Mouse (Mus musculus) embryonic fibroblast, embryonic 13.5 days (primary cell): Measurements from ENCODE around the gene Parp1. TPM values are rescaled to one million over a fixed set of nuclear protein-coding genes. Genes with fewer than 3 reads are reported as not detected.
"Not testable (repeated sequence)": the region's sequence is repeated elsewhere in the genome, so short reads cannot be mapped to it uniquely, and the experiment has no call there.

ENCODE experiments used
- H3K27ac ChIP-seq: 2 replicates; pipeline ENCODE4 v1.5.1; 2012; ENCODE audit warnings: low read length, control low read depth, inconsistent platforms; ENCODE audit not compliant: insufficient read depth
- H3K4me1 ChIP-seq: 2 replicates; pipeline ENCODE4 v1.6.1; 2011; ENCODE audit warnings: low read length; ENCODE audit not compliant: control insufficient read depth, insufficient read depth
- H3K4me3 ChIP-seq: 2 replicates; pipeline ENCODE4 v1.5.1; 2011; ENCODE audit warnings: mild to moderate bottlenecking, control low read depth, low read length; ENCODE audit not compliant: insufficient read depth
- CTCF ChIP-seq: IDR thresholded peaks from 2 replicates; pipeline ENCODE4 v1.5.1; 2011; ENCODE audit warnings: mild to moderate bottlenecking, control low read depth, low read length, moderate library complexity, borderline replicate concordance; ENCODE audit not compliant: insufficient read depth
- POLR2A ChIP-seq: IDR thresholded peaks from 2 replicates; pipeline ENCODE4 v1.6.1; 2011; ENCODE audit warnings: low read depth, mild to moderate bottlenecking, control low read depth, low read length, moderate library complexity
- polyA plus RNA-seq: library from polyadenylated mRNA; stranded (reverse); fragments of >200 nt; gene quantifications from 2 replicates; pipeline ENCODE4 v1.2.4, GENCODE M21; 2011; ENCODE audit warnings: low read depth; ENCODE audit not compliant: missing spikeins, insufficient read length

The Parp1 gene
- polyA plus RNA-seq, 1 experiment: 41.7 TPM

DNA sequence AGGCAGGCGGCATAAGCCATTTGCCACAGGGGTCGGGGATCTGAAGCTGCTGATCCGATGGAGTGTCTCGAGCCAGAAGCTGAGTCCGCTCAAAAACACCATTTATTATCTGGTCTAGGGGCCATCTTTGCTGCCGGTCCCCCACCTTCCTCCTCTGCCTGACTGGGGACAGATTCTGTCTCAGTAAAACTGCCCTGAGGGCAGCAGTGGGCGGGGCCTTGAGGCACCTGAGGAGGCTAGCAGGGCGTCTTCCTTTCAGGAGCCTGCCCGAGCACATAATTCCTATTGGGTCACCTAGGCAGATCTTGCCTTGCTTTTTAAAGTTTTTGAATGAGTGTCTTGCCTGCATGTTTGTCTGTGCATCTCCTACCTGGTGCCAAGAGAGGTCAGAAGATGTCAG lies 3.4 kb downstream of the Parp1 start:
- no peak overlapping the region for H3K27ac ChIP-seq
- H3K4me1 ChIP-seq: peaks cover 2% of the 10 kb centered on the region; the same call in 1 of the 2 replicates
- no peak overlapping the region for H3K4me3 ChIP-seq
- no peak for TF ChIP-seq CTCF
- no peak for TF ChIP-seq POLR2A

DNA sequence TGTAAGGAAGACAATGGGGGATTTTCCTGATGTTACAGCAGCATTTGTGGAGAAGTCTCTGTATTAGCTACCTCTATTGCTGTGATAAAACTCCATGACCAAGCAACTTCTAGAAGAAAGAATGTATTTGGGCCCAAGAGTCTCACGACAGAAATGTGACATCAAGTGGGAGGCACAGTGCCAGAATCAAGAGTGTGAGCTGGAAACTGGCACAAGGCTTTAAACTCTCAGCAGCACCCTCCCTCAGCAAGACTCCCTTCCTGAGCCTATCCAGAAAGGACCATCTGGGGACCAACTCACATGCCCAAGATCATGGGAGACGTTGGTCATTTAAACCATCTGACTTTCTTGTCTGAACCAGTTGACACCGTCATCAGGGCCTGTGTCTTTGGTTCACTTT lies 7.8 kb downstream of the Parp1 start:
- TF ChIP-seq CTCF (no peak), POLR2A (no peak)
- H3K4me1 ChIP-seq: no peaks in the 10 kb centered on the region
- no peak overlapping the region for H3K27ac ChIP-seq
- H3K4me3 ChIP-seq: no peak overlapping the region

DNA sequence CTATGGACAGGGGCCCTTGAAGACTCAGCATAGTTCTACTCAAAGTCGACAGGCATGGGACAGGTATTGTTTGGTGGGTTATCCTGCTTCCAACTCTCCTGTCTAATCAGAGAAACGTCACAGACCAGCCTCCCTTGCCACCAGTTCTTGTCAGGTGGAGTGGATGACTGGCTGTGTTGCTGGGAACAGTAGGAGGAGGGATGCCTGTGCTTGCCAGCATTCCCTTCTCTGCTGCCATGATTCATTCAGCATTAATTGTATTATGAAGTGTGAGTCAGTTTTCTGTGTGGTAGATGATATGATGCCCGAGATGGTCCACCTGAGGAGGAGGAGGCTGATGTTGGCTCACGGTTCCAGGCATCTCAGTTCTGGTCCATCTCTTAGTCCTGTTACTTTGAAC lies 9.1 kb downstream of the Parp1 start:
- Histone ChIP-seq H3K4me1 (no peaks in the 10 kb centered on the region), H3K27ac (no peak overlapping the region), H3K4me3 (no peak overlapping the region)
- TF ChIP-seq CTCF (no peak), POLR2A (no peak)

DNA sequence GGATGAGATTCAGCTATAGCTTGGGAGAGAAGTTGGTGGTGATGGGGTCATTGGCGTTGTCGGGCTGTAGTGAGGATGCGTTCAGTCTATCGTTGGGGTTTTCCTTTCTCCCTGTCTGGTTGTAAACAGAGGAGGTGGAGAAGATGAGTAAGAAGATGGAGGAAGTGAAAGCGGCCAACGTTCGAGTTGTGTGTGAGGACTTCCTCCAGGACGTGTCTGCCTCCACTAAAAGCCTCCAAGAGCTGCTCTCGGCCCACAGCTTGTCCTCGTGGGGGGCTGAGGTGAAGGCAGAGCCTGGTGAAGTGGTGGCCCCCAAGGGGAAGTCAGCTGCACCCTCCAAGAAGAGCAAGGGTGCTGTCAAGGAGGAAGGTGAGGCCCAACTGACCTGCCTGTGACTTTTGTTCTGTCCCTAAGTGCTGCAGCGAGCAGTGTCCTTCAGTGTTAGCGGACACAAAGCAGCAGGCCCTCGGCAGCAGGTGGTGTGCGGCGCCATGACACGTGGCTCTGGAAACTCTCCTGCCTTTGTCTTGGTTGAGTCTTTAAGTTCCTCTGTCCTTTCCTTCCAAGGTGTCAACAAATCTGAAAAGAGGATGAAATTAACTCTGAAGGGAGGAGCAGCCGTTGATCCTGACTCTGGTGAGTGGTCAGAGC lies 19.2 kb downstream of the Parp1 start:
- H3K4me1 ChIP-seq: no peaks in the 10 kb centered on the region
- no peak overlapping the region for H3K27ac ChIP-seq
- TF ChIP-seq CTCF (no peak), POLR2A (no peak)
- H3K4me3 ChIP-seq: no peak overlapping the region

DNA sequence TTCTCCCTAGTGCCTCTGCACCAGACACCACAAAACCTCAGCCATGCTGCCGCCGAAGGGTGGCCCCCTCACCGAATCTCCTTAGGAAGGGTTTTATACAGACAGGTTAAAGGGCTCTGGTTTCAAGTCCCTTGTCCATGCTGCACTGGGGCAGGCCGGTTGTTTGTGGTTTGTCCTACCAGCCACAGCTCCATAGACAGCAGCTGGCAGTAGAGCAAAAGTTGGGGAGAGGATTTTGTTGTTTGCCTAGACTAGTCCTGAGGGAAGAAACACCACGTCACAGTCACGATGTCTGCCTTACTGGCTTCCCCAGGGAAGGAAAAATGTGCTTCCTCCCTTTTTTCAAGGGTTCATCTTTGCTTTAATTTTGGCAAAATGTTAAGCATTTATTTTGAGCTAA lies 31.9 kb downstream of the Parp1 start:
- no peak overlapping the region for H3K27ac ChIP-seq
- no peak for TF ChIP-seq POLR2A
- no peak for TF ChIP-seq CTCF
- no peaks in the 10 kb centered on the region for H3K4me1 ChIP-seq
- no peak overlapping the region for H3K4me3 ChIP-seq

DNA sequence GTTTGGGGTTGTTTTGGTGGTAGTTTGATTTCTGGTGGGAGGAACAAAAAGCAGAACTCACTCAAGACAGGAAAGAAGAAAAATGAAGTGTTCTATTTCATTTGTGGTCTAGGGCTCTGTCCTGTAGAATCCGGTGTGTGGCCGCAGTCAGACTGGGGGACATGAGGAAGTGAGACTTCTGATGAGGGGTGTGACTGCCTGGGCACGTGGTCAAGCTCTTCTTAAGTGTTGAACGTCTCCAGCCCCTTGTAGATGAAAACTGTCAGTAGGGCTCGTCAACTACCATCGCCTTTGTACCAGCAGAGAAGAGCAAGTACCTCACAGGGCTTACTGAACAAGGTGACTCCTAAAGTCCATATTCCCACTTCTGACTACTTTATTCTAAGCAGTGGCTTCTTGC lies 33.1 kb downstream of the Parp1 start:
- Histone ChIP-seq H3K27ac (no peak overlapping the region), H3K4me1 (no peaks in the 10 kb centered on the region), H3K4me3 (no peak overlapping the region)
- TF ChIP-seq CTCF: no peak
- TF ChIP-seq POLR2A: no peak

DNA sequence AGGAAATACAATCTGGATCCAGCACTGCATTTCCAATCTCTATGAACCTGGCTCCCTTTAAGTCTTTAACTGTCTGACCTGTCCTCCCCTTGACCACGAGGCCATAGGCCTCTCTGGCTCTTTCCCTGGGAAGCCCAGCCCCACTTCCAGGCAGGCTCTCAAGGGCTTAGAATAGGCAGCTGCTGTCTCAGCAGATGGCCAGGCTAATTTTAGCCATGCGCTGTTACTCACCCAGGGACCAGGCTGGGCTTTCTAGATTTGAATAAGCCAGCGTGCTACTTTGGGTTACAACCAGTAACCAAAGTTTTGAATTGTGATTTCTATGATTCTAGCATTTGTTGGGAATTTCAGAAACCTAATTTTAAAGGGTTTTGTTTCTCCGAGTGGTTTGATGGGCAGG lies 35.9 kb downstream of the Parp1 start:
- TF ChIP-seq POLR2A (no peak), CTCF (no peak)
- Histone ChIP-seq H3K4me3 (no peak overlapping the region), H3K27ac (no peak overlapping the region), H3K4me1 (no peaks in the 10 kb centered on the region)

DNA sequence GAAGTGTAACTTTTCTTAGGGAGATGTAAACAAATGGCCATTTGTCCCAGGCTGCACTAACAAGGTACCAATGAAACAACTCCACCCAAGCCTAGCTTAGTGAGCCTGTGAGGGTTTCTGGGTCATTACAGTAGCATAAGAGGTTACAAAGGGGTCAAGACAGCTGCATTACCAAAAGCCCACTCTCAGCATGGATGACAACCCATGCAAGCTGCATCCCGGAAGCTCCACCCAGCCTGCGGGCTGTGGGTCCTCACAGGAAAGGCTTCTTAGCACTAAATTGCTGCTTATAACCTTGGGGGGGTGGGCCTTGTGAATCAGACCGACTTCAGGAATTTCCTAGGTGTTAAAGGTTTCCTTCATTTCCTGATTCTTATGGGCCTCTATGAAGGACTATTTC lies 37.4 kb downstream of the Parp1 start:
- Histone ChIP-seq H3K27ac (no peak overlapping the region), H3K4me3 (no peak overlapping the region), H3K4me1 (no peaks in the 10 kb centered on the region)
- TF ChIP-seq POLR2A (no peak), CTCF (no peak)

DNA sequence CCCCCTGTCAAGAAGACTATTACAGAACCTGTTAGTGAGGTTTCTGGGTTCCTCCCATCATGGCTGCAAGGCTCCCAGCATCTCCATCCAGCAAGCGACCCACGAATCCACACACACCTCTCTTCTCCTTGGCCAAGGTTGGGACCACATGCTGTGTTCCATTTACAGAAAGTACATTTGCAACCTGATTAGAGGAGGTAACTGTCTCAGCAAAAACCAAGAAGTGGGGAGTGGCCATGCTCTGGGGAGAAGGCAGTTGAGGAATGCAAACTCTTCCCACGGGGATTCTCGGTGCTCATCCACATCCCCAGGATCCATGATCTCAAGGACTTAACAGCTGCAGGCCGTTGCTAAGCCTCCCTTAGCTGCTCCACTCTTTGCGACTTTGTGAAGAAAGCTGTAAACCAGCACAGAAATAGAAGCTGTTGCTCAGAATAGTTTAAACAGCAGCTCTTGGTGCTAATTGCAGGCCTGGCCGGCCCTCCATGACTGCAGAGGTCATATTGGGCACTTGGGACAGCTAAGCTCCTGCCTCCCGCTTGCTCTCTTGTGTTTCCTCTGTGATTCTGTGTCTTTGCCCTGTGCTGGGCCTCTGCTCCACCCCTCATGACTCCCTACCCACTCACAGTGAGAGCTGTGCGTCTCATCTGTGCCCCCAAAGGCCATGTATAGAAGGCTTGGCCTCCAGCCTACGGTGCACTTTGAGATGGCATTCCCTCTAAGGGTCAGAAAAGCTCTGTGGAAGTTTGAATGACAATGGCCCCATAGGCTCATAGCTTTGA lies 38.3 kb downstream of the Parp1 start:
- no peak for TF ChIP-seq POLR2A
- no peak for TF ChIP-seq CTCF
- no peak overlapping the region for H3K4me3 ChIP-seq
- H3K27ac ChIP-seq: no peak overlapping the region
- H3K4me1 ChIP-seq: no peaks in the 10 kb centered on the region

DNA sequence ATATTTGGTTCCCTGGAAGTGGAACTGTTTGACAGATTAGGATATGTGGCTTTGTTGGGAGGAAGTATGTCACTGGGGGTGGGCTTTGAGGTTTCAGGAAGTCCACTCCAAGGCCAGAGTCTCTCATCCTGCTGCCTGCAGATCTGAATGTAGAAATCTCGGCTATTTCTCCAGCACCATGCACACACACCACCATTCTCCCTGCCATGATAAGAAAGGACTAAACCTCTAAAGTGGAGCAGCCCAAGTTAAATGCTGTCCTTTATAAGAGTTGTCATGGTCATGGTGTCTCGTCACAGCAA lies 38.8 kb downstream of the Parp1 start:
- no peak overlapping the region for H3K4me3 ChIP-seq
- no peak overlapping the region for H3K27ac ChIP-seq
- no peaks in the 10 kb centered on the region for H3K4me1 ChIP-seq
- no peak for TF ChIP-seq POLR2A
- TF ChIP-seq CTCF: no peak

DNA sequence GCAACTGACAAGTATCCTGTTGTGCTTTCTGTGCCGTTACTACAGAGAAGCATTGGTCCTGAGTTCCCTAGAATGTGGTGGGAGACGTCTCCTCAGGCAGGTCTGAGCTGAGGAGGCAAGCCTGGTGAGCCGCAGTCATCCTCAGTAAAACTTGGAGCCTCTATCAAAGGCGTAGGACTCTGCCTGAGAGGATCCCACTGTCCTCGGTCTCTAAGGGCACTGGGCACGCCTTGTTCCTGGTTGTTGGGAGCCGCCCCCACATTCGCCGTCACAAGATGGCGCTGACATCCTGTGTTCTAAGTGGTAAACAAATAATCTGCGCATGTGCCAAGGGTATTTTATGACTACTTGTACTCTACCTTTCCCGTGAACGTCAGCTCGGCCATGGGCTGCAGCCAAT lies 43.1 kb downstream of the Parp1 start:
- H3K4me1 ChIP-seq, H3K4me3 ChIP-seq, H3K27ac ChIP-seq: not testable (repeated sequence)
